In genomic region chr14:25523230-25524110, GRCm38 (mm10) we compare ENCODE assay signal across 8 mouse cellular contexts.
DNase-seq lines count a peak whose midpoint lies in the region; ATAC-seq and TF ChIP-seq lines count a peak whose summit lies in the region.

No protein-coding gene starts in this region.

- peak overlapping the region; percentile 73 for H3K27ac ChIP-seq in heart, postnatal 0 days (ENCODE audit: low read depth)
- H3K27ac ChIP-seq in neural tube, embryonic 14.5 days (ENCODE audit: low read depth, low read length), result peak overlapping the region; percentile 34; the same call in 1 of the 2 replicates

- no peak overlapping the region for H3K4me3 ChIP-seq in heart, postnatal 0 days (ENCODE audit: low read depth, low read length)
- no peak overlapping the region for H3K4me3 ChIP-seq in neural tube, embryonic 14.5 days (ENCODE audit: low read depth, low read length)

- 22% methylated on average over 11 of the region's 11 CpGs for WGBS in heart, postnatal 0 days
- WGBS in neural tube, embryonic 14.5 days, result 65% methylated on average over 11 of the region's 11 CpGs

- no peaks in the 10 kb centered on the region for H3K36me3 ChIP-seq in heart, postnatal 0 days (replicated peaks; ENCODE audit: control insufficient read depth, insufficient read depth, low read length)
- H3K36me3 ChIP-seq in neural tube, embryonic 14.5 days (ENCODE audit: control insufficient read depth, insufficient read depth, low read length), result no peaks in the 10 kb centered on the region; the same call in 1 of the 2 replicates

- no peaks in the 10 kb centered on the region for H3K27me3 ChIP-seq in heart, postnatal 0 days (ENCODE audit: control insufficient read depth, insufficient read depth, low read length)
- no peaks in the 10 kb centered on the region for H3K27me3 ChIP-seq in neural tube, embryonic 14.5 days (ENCODE audit: control insufficient read depth, insufficient read depth, low read length)

- peaks cover 70% of the 10 kb centered on the region for H3K4me1 ChIP-seq in heart, postnatal 0 days (ENCODE audit: control insufficient read depth, insufficient read depth)
- peaks cover 24% of the 10 kb centered on the region; the same call in 1 of the 2 replicates for H3K4me1 ChIP-seq in neural tube, embryonic 14.5 days (ENCODE audit: control insufficient read depth, insufficient read depth, low read length)

- no peak for TF ChIP-seq EP300 in heart, postnatal 0 days (IDR thresholded peaks at IDR 0.05; ENCODE audit: low read depth)

- H3K4me2 ChIP-seq in heart, postnatal 0 days (ENCODE audit: low read depth, low read length), result no peak overlapping the region
- no peak overlapping the region for H3K4me2 ChIP-seq in neural tube, embryonic 14.5 days (ENCODE audit: low read depth, low read length)

- ATAC-seq in heart, postnatal 0 days (ENCODE audit: insufficient read depth, low read depth), result peak; percentile 10; the same call in 1 of the 2 replicates
- no peak for ATAC-seq in neural tube, embryonic 14.5 days (ENCODE audit: low read depth)

- H3K9me3 ChIP-seq in heart, postnatal 0 days (replicated peaks; ENCODE audit: control insufficient read depth, low read length), result no peaks in the 10 kb centered on the region
- no peaks in the 10 kb centered on the region for H3K9me3 ChIP-seq in neural tube, embryonic 14.5 days (ENCODE audit: control insufficient read depth, low read length)

- TF ChIP-seq CTCF in heart, postnatal 0 days (IDR thresholded peaks at IDR 0.05; ENCODE audit: low read depth), result peak; percentile 18; the same call in 1 of the 2 replicates

- H3K9ac ChIP-seq in heart, postnatal 0 days (replicated peaks; ENCODE audit: low read depth, low read length), result peak overlapping the region; percentile 9; the same call in 1 of the 2 replicates
- H3K9ac ChIP-seq in neural tube, embryonic 14.5 days (replicated peaks; ENCODE audit: low read depth, low read length), result no peak overlapping the region

- peak; percentile 74 for DNase-seq in ovary, adult 18-20 months (ENCODE audit: low spot score)
- no peak for DNase-seq in ovary, postnatal 10 days (ENCODE audit: low spot score)
- DNase-seq in heart, postnatal 0 days (ENCODE audit: low spot score), result peak; percentile 58
- peak; percentile 84 to 94 for DNase-seq in kidney, postnatal 36 days
- DNase-seq in embryo, embryonic 9.5 days (ENCODE audit: extremely low spot score), result no peak
- no peak for DNase-seq in cerebellum, postnatal 36 days
- no peak for DNase-seq in cerebellum, adult 11-12 months

Comparison
In these comparisons a context has a peak if more than half of its experiments do, and no peak if none do; other contexts are left out.
1. DNase-seq: peak in ovary, adult 18-20 months (single experiment), heart, postnatal 0 days (single experiment) and kidney, postnatal 36 days (2 of 2); none in ovary, postnatal 10 days (single experiment), embryo, embryonic 9.5 days (single experiment), cerebellum, postnatal 36 days (0 of 2) and cerebellum, adult 11-12 months (single experiment).